Mouse (Mus musculus) liver, embryonic 14.5 days (tissue): ENCODE measurements around the gene Tpr.

Experiments
- CTCF ChIP-seq: IDR thresholded peaks from 2 replicates; pipeline ENCODE4 v1.5.1; 2016; ENCODE audit warnings: antibody characterized with exemption, low read depth, control low read depth
- EP300 ChIP-seq: IDR thresholded peaks from 2 replicates; pipeline ENCODE4 v1.6.1; 2016; ENCODE audit warnings: antibody characterized with exemption, low read depth

DNA sequence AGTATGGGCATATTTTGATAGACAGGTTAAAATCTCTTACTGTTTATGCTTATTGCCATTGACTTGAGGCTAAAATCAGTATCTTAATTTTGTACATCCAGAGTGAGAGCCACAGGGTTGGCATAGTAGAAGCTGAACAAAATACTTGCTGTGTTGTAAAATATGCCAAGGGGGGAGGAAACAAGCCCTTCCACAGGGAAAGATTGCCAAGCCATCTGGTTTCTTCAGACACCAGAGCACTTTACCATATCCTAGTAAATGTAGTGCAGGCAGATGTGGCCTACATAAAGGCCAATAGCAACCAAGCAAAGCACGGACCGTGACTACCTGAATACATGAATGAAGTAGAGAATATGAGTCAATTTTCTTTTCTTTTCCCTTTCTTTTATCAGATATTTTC lies 96.5 kb downstream of the Tpr start:
- TF ChIP-seq EP300 = no peak
- no peak for TF ChIP-seq CTCF
